Comparison of ENCODE assay signal across 24 mouse cellular contexts in the genomic region with DNA sequence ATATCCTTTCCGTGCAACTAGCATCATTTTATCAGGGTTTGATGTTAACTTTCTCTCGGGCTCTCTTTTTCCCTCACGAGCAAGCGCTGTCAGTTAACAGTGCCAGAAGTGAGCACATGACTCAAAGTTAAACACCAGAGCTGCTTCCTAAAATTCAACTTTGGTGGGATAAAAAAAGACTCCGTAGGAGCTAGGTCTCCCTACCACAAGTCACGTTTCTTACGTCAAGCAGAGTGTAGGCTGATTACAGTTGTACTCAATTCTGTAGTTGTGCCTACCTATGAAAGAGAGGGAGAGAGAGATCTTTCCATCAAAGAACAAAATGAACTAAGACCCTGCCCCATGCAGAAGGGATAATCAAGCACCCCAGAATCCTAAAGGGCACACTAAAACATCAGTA.
"Had no signal": no experiment of that assay in that cellular context is flagged by ENCODE, and none has a peak within 500 bp of the region (broad histone marks: within the 10 kb centered on the region; RNA-seq: fewer than 3 reads in every experiment).

No protein-coding gene starts in this region.

- H3K4me3 ChIP-seq: heart, adult 2 months; heart, embryonic 13.5 days; heart, embryonic 15.5 days; hindbrain, embryonic 13.5 days; hindbrain, embryonic 15.5 days; layer of hippocampus, adult 2 months; left cerebral cortex, adult 2 months; limb, embryonic 10.5 days; limb, embryonic 12.5 days; liver, embryonic 13.5 days had no signal

- DNase-seq: forebrain, postnatal 0 days; gastrocnemius, postnatal 14 days; gastrocnemius, postnatal 36 days; heart, adult 2 months; heart, postnatal 10 days; kidney, adult 18-20 months; kidney, adult 8-10 months; kidney, postnatal 10 days; kidney, postnatal 25 days; kidney, postnatal 4 days; liver; liver, embryonic 13.5 days had no signal

- H3K4me2 ChIP-seq: heart, embryonic 11.5 days; heart, embryonic 13.5 days; heart, embryonic 15.5 days; hindbrain, embryonic 13.5 days; hindbrain, embryonic 15.5 days; limb, embryonic 12.5 days; liver, embryonic 11.5 days; liver, embryonic 13.5 days had no signal

- ATAC-seq: forebrain, postnatal 0 days; hindbrain, postnatal 0 days; intestine, postnatal 0 days had no signal

- H3K4me1 ChIP-seq: liver, embryonic 13.5 days had no signal

- H3K27ac ChIP-seq: heart, adult 2 months; heart, embryonic 13.5 days; heart, embryonic 15.5 days; hindbrain, embryonic 13.5 days; hindbrain, embryonic 15.5 days; hindbrain, postnatal 0 days; layer of hippocampus, adult 2 months; left cerebral cortex, adult 2 months; limb, embryonic 10.5 days; limb, embryonic 12.5 days; liver, embryonic 13.5 days had no signal

- H3K9ac ChIP-seq: forebrain, postnatal 0 days; heart, embryonic 13.5 days; heart, embryonic 15.5 days; hindbrain, embryonic 13.5 days; hindbrain, embryonic 15.5 days; limb, embryonic 12.5 days; liver, embryonic 13.5 days had no signal

- H3K36me3 ChIP-seq: heart, embryonic 13.5 days; heart, embryonic 15.5 days; hindbrain, embryonic 13.5 days; hindbrain, embryonic 15.5 days; limb, embryonic 10.5 days; limb, embryonic 12.5 days; liver, embryonic 13.5 days had no signal

- H3K27me3 ChIP-seq: heart, embryonic 13.5 days; heart, embryonic 15.5 days; hindbrain, embryonic 13.5 days; hindbrain, embryonic 15.5 days; limb, embryonic 12.5 days; liver, embryonic 13.5 days had no signal

- H3K9me3 ChIP-seq: heart, embryonic 13.5 days; heart, embryonic 15.5 days; hindbrain, embryonic 13.5 days; hindbrain, embryonic 15.5 days; limb, embryonic 10.5 days; limb, embryonic 12.5 days; liver, embryonic 13.5 days had no signal
